Mouse (Mus musculus): ENCODE data around the gene Zfp385a. TPM values are rescaled to one million over a fixed set of nuclear protein-coding genes. Genes with fewer than 3 reads are reported as not detected.

Gene Zfp385a
- polyA plus RNA-seq, 1 experiment, result 11.7 TPM

DNA sequence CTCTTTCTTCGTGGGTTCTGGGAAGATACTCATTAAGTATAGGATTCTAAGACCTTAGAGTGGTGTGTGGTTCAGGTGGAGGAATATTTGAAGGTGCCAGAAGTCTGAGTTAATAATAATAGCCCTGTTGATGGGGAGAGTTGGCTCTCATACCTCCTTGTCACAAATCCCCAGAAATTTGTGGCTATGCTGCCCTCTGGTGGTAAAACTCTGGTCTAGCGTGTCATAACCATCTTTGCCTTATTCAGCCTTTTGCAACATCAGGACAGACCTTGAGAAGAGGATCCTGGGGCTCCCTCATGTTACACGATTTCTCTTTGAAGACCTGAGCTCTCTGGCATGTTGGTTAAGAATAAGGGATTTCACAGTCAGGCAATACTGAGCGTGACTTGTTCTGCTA is 2.5 kb upstream of the Zfp385a start:
- Histone ChIP-seq H3K4me3 (replicated peaks; ENCODE audit: extremely low read depth, low read depth, low read length) (no peak overlapping the region), H3K4me1 (ENCODE audit: control insufficient read depth, insufficient read depth, low read length) (0 out of 2 replicates have a peak, but pooled peaks cover 2% of the 10 kb centered on the region)
- WGBS, result 21% methylated on average over 4 of the region's 4 CpGs
- peak; percentile 49 for DNase-seq
- TF ChIP-seq POLR2A (IDR thresholded peaks at IDR 0.05; ENCODE audit: borderline replicate concordance, extremely low read depth, low read depth, low read length) (no peak), CTCF (IDR thresholded peaks at IDR 0.05; ENCODE audit: insufficient read depth, low read length) (peak; percentile 29; the same call in 1 of the 2 replicates)

- TF ChIP-seq POLR2A (IDR thresholded peaks at IDR 0.05; ENCODE audit: borderline replicate concordance, extremely low read depth, low read depth, low read length) (no peak), CTCF (IDR thresholded peaks at IDR 0.05; ENCODE audit: insufficient read depth, low read length) (no peak)
- Histone ChIP-seq H3K4me1 (ENCODE audit: control insufficient read depth, insufficient read depth, low read length) (0 out of 2 replicates have a peak, but pooled peaks cover 2% of the 10 kb centered on the region), H3K4me3 (replicated peaks; ENCODE audit: extremely low read depth, low read depth, low read length) (no peak overlapping the region)
- no peak for DNase-seq
- 62% methylated on average over 8 of the region's 8 CpGs for WGBS
Measured at GRCm38 (mm10) chr15:103341547-103341946, 1.7 kb upstream of the Zfp385a start.

- 0 out of 2 replicates have a peak, but pooled peaks cover 2% of the 10 kb centered on the region for H3K4me1 ChIP-seq (ENCODE audit: control insufficient read depth, insufficient read depth, low read length)
- no peak overlapping the region for H3K4me3 ChIP-seq (replicated peaks; ENCODE audit: extremely low read depth, low read depth, low read length)
- 29% methylated on average over 4 of the region's 4 CpGs for WGBS
- DNase-seq, result no peak
- TF ChIP-seq CTCF (IDR thresholded peaks at IDR 0.05; ENCODE audit: insufficient read depth, low read length) (no peak), POLR2A (IDR thresholded peaks at IDR 0.05; ENCODE audit: borderline replicate concordance, extremely low read depth, low read depth, low read length) (no peak)
Measured at GRCm38 (mm10) chr15:103340786-103341185, 893 bp upstream of the Zfp385a start.

DNA sequence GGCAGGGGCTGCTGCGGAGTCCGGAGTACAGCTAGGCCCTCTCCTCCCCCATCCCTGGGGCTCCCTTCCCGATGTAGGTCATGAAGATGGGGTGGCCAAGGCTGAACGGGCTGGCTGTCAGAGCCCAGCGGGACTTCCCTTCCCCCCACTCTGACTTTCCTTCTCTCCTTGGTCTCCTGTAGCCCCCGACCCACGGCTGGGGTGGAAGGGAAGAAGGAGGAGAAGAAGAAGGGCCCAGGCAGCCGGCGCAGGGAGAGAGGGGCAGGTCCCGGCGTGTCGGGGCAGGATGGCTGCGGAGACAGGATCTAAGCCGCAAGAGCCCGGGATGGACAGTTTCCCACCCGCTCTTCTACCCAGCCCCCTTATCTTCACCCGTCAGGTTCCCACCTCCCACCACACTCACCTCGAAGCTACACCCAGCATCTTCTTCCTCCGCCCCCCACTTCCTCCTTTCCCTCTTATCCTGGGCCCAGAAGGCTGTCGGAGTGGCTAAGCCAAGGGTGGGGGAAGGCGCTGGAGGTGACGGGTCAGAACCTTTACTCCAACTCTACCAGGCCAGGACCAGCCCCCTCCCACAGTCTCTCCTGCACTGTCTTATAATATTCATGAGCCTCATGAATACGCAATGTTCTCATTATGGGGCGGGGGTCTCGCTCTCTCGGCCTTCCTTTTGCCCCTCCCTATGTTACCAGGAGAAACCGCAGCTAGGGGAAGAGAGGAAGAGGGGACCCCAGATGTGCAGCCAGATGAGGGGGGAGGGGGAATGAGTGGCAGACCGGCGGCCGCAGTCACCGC is 530 bp downstream of the Zfp385a start:
- no peak for DNase-seq
- TF ChIP-seq POLR2A (IDR thresholded peaks at IDR 0.05; ENCODE audit: borderline replicate concordance, extremely low read depth, low read depth, low read length), result no peak
- no peak for TF ChIP-seq CTCF (IDR thresholded peaks at IDR 0.05; ENCODE audit: insufficient read depth, low read length)
- 14% methylated on average over 31 of the region's 31 CpGs for WGBS
- Histone ChIP-seq H3K4me1 (ENCODE audit: control insufficient read depth, insufficient read depth, low read length) (0 out of 2 replicates have a peak, but pooled peaks cover 2% of the 10 kb centered on the region), H3K4me3 (replicated peaks; ENCODE audit: extremely low read depth, low read depth, low read length) (peak overlapping the region; percentile 56)

- WGBS, result 60% methylated on average over 4 of the region's 4 CpGs
- no peak for DNase-seq
- H3K4me3 ChIP-seq (replicated peaks; ENCODE audit: extremely low read depth, low read depth, low read length), result no peak overlapping the region
- TF ChIP-seq CTCF (IDR thresholded peaks at IDR 0.05; ENCODE audit: insufficient read depth, low read length) (no peak), POLR2A (IDR thresholded peaks at IDR 0.05; ENCODE audit: borderline replicate concordance, extremely low read depth, low read depth, low read length) (no peak)
- H3K4me1 ChIP-seq (ENCODE audit: control insufficient read depth, insufficient read depth, low read length), result 0 out of 2 replicates have a peak, but pooled peaks cover 2% of the 10 kb centered on the region
Measured at GRCm38 (mm10) chr15:103338829-103339165, 1.1 kb downstream of the Zfp385a start.

DNA sequence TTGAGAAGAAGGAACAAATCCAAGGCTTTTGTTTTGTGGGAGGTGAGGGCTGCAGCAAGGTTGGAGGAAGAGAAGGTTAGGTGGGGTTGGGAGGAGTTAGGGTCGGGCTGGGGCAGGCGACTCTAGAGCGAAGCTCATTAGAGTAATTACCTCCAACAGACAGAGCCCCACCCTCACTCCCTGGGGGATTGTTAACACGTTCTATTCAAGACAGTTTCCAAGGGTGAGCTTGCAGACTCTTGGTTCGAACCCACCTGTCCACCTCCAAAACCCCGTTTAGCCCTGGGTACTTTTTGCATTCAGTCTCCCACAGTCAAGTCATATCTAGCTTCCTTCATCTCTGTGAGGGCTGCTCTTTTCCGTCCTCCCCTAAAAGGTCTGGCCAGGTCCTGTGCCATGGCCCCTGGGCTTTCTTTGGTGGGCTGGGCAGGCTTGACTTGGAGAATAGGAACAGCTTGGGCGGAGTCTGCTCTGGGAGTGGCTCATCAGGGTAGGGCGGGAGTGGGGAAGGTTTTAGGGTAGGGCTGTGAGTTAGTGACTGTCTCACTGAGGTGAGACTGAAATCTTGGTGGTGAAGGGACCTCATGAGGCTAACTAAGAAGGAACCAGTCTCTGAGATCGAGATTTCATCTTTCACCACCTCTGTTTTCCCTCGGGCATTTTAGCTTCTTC is 2.8 kb downstream of the Zfp385a start:
- no peak for TF ChIP-seq CTCF (IDR thresholded peaks at IDR 0.05; ENCODE audit: insufficient read depth, low read length)
- no peak for TF ChIP-seq POLR2A (IDR thresholded peaks at IDR 0.05; ENCODE audit: borderline replicate concordance, extremely low read depth, low read depth, low read length)
- Histone ChIP-seq H3K4me3 (replicated peaks; ENCODE audit: extremely low read depth, low read depth, low read length) (no peak overlapping the region), H3K4me1 (ENCODE audit: control insufficient read depth, insufficient read depth, low read length) (0 out of 2 replicates have a peak, but pooled peaks cover 2% of the 10 kb centered on the region)
- no peak for DNase-seq
- 34% methylated on average over 11 of the region's 11 CpGs for WGBS

GRCm38 (mm10) chr15:103335488-103336235 is 4.2 kb downstream of the Zfp385a start:
- TF ChIP-seq CTCF (IDR thresholded peaks at IDR 0.05; ENCODE audit: insufficient read depth, low read length) (no peak), POLR2A (IDR thresholded peaks at IDR 0.05; ENCODE audit: borderline replicate concordance, extremely low read depth, low read depth, low read length) (no peak)
- 0 out of 2 replicates have a peak, but pooled peaks cover 2% of the 10 kb centered on the region for H3K4me1 ChIP-seq (ENCODE audit: control insufficient read depth, insufficient read depth, low read length)
- H3K4me3 ChIP-seq (replicated peaks; ENCODE audit: extremely low read depth, low read depth, low read length), result no peak overlapping the region
- WGBS, result 43% methylated on average over 7 of the region's 7 CpGs
- no peak for DNase-seq

DNA sequence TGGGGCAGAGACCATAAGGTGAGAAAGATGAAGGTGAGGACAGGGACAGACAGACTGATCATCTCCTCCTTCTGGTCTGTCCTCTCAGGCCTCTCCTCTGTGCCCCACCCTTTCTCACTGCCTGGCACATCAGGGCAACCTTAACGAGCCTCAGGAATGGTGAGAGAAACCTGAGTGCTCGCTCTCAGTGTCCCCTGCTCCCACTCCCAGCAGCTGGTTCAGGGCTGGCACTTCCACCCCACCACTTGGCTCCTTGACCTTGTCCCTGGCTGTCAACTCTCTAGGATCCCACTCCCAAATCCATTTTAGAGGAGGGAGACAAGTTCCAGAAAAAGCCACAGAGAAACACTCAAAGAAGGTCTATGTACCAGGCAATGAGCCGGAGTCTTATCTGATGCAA is 4.9 kb downstream of the Zfp385a start:
- no peak for TF ChIP-seq CTCF (IDR thresholded peaks at IDR 0.05; ENCODE audit: insufficient read depth, low read length)
- TF ChIP-seq POLR2A (IDR thresholded peaks at IDR 0.05; ENCODE audit: borderline replicate concordance, extremely low read depth, low read depth, low read length), result no peak
- no peak for DNase-seq
- H3K4me1 ChIP-seq (ENCODE audit: control insufficient read depth, insufficient read depth, low read length), result 0 out of 2 replicates have a peak, but pooled peaks cover 2% of the 10 kb centered on the region
- 70% methylated on average over 3 of the region's 3 CpGs for WGBS
- H3K4me3 ChIP-seq (replicated peaks; ENCODE audit: extremely low read depth, low read depth, low read length), result no peak overlapping the region

DNA sequence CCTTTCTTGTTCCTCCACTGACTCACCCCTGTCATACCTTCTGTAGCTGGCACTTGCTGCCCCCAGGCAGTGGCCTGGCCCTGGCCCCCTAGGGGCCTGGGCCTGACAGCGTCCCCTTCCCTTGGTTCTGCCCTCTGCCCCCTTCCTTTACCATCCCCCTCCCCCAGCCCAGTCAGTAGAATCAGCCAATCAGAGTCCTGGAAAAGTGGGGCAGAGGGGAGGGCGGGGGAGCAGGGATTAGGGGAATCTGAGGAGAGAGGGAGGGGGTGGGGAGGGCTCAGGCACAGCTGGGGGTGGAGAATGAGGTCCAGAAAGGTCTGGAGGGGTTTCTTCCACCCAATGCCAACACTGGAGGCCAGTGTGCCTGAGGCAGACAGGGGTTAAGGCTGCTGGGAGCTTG is 5.7 kb downstream of the Zfp385a start:
- H3K4me3 ChIP-seq (replicated peaks; ENCODE audit: extremely low read depth, low read depth, low read length), result no peak overlapping the region

More for the DNA sequence above, 5.7 kb downstream of the Zfp385a start:
- DNase-seq, result no peak
- WGBS, result 27% methylated on average over 2 of the region's 2 CpGs
- TF ChIP-seq CTCF (IDR thresholded peaks at IDR 0.05; ENCODE audit: insufficient read depth, low read length) (no peak), POLR2A (IDR thresholded peaks at IDR 0.05; ENCODE audit: borderline replicate concordance, extremely low read depth, low read depth, low read length) (no peak)
- no peaks in the 10 kb centered on the region for H3K4me1 ChIP-seq (ENCODE audit: control insufficient read depth, insufficient read depth, low read length)
